Mouse (Mus musculus) MEL (cell line): Measurements from ENCODE around the gene Tenm3. TPM values are rescaled to one million over a fixed set of nuclear protein-coding genes. Genes with fewer than 3 reads are reported as not detected.

Experiments
- DNase-seq: peaks from one replicate; pipeline ENCODE4 v3.0.0; 2011; ENCODE audit warnings: low read depth, low spot score
- H3K27ac ChIP-seq: 2 replicates; pipeline ENCODE4 v1.5.1; 2012; ENCODE audit warnings: low read depth, mild to moderate bottlenecking, control low read depth, low read length, moderate library complexity; ENCODE audit not compliant: control insufficient read depth
- H3K27me3 ChIP-seq, 2 experiments: fragments of 150-350 bp in 1 of 2; sonication (generic) in 1 of 2; 2 replicates each; pipeline ENCODE4 v1.6.1; 2012; ENCODE audit warnings: low read length in 2 of 2, mild to moderate bottlenecking in 2 of 2, improper control_type of control experiment in 1 of 2, moderate library complexity in 1 of 2; ENCODE audit not compliant: insufficient read depth in 2 of 2, control insufficient read depth in 1 of 2
- H3K36me3 ChIP-seq, 2 experiments: 2 replicates each; pipeline ENCODE4 v1.6.1; 2012 to 2014; ENCODE audit warnings: low read length in 2 of 2, improper control_type of control experiment in 1 of 2, inconsistent platforms in 1 of 2, mild to moderate bottlenecking in 1 of 2; ENCODE audit not compliant: insufficient read depth in 2 of 2, control insufficient read depth in 1 of 2
- H3K4me1 ChIP-seq, 2 experiments: fragments of 150-350 bp in 1 of 2; sonication (generic) in 1 of 2; 2 replicates each; pipeline ENCODE4 v1.6.1; 2012; ENCODE audit warnings: low read length in 2 of 2, improper control_type of control experiment in 1 of 2, mild to moderate bottlenecking in 1 of 2; ENCODE audit not compliant: insufficient read depth in 2 of 2, control insufficient read depth in 1 of 2
- H3K4me3 ChIP-seq, 2 experiments: fragments of 150-350 bp in 1 of 2; sonication (generic) in 1 of 2; 2 replicates each; pipeline ENCODE4 v1.5.1; 2012; ENCODE audit warnings: low read depth in 2 of 2, low read length in 2 of 2, mild to moderate bottlenecking in 2 of 2, moderate library complexity in 2 of 2, control low read depth in 1 of 2, improper control_type of control experiment in 1 of 2; ENCODE audit not compliant: control insufficient read depth in 1 of 2, insufficient read depth in 1 of 2
- H3K79me2 ChIP-seq: 2 replicates; pipeline ENCODE4 v1.6.1; 2012; ENCODE audit warnings: mild to moderate bottlenecking, low read length, moderate library complexity; ENCODE audit not compliant: control insufficient read depth, poor library complexity, insufficient read depth
- H3K9ac ChIP-seq: 2 replicates; pipeline ENCODE4 v1.6.1; 2012; ENCODE audit warnings: low read depth, mild to moderate bottlenecking, control low read depth, low read length, moderate library complexity; ENCODE audit not compliant: control insufficient read depth, poor library complexity, severe bottlenecking
- H3K9me3 ChIP-seq: fragments of 150-350 bp; sonication (generic); replicated peaks from 2 replicates; pipeline ENCODE4 v1.6.1; 2012; ENCODE audit warnings: mild to moderate bottlenecking, low read length, improper control_type of control experiment, moderate library complexity; ENCODE audit not compliant: insufficient read depth
- BHLHE40 ChIP-seq: IDR thresholded peaks from 2 replicates; pipeline ENCODE4 v1.6.1; 2012; ENCODE audit warnings: low read depth, mild to moderate bottlenecking, inconsistent platforms, low read length, improper control_type of control experiment, borderline replicate concordance
- CHD1 ChIP-seq: IDR thresholded peaks from 2 replicates; pipeline ENCODE4 v1.6.1; 2012; ENCODE audit warnings: low read depth, mild to moderate bottlenecking, inconsistent platforms, low read length, improper control_type of control experiment
- CHD2 ChIP-seq: IDR thresholded peaks from 2 replicates; pipeline ENCODE4 v1.6.1; 2011; ENCODE audit warnings: low read length, improper control_type of control experiment
- CTCF ChIP-seq, 3 experiments: IDR thresholded peaks in 2 of 3; conservative IDR thresholded peaks in 1 of 3; 2 replicates each; pipeline ENCODE4 v1.5.1; 2011 to 2012; ENCODE audit warnings: low read length in 3 of 3, low read depth in 2 of 3, mild to moderate bottlenecking in 2 of 3, improper control_type of control experiment in 1 of 3, inconsistent platforms in 1 of 3, mixed read lengths in 1 of 3, moderate library complexity in 1 of 3; ENCODE audit not compliant: control insufficient read depth in 1 of 3, insufficient read depth in 1 of 3, poor library complexity in 1 of 3, severe bottlenecking in 1 of 3
- ELF1 ChIP-seq: IDR thresholded peaks from 2 replicates; pipeline ENCODE4 v1.6.1; 2014; ENCODE audit warnings: low read depth, mild to moderate bottlenecking, inconsistent platforms, low read length, improper control_type of control experiment, moderate library complexity
- ETS1 ChIP-seq: IDR thresholded peaks from 2 replicates; pipeline ENCODE4 v1.6.1; 2012; ENCODE audit warnings: low read depth, mild to moderate bottlenecking, inconsistent platforms, low read length, improper control_type of control experiment, moderate library complexity
- GABPA ChIP-seq: IDR thresholded peaks from 2 replicates; pipeline ENCODE4 v1.6.1; 2012; ENCODE audit warnings: low read depth, mild to moderate bottlenecking, inconsistent platforms, low read length, improper control_type of control experiment, moderate library complexity
- GATA1 ChIP-seq: IDR thresholded peaks from 2 replicates; pipeline ENCODE4 v1.6.1; 2011; ENCODE audit warnings: low read depth, low read length, improper control_type of control experiment
- HCFC1 ChIP-seq: IDR thresholded peaks from 2 replicates; pipeline ENCODE4 v1.6.1; 2012; ENCODE audit warnings: low read depth, mild to moderate bottlenecking, inconsistent platforms, low read length, improper control_type of control experiment, moderate library complexity
- KAT2A ChIP-seq: conservative IDR thresholded peaks from 2 replicates; pipeline ENCODE4 v1.6.1; 2012; ENCODE audit warnings: low read depth, low read length, improper control_type of control experiment, inconsistent platforms
- MAFK ChIP-seq: IDR thresholded peaks from 2 replicates; pipeline ENCODE4 v1.6.1; 2011; ENCODE audit warnings: low read depth, mild to moderate bottlenecking, low read length, improper control_type of control experiment, borderline replicate concordance
- MAX ChIP-seq: IDR thresholded peaks from 2 replicates; pipeline ENCODE4 v1.6.1; 2011; ENCODE audit warnings: low read length, improper control_type of control experiment
- MYB ChIP-seq: IDR thresholded peaks from 2 replicates; pipeline ENCODE4 v1.6.1; 2011; ENCODE audit warnings: mild to moderate bottlenecking, low read depth, low read length, improper control_type of control experiment
- MYC ChIP-seq: IDR thresholded peaks from 2 replicates; pipeline ENCODE4 v1.6.1; 2011; ENCODE audit warnings: low read depth, mild to moderate bottlenecking, low read length, improper control_type of control experiment, moderate library complexity
- NELFE ChIP-seq: IDR thresholded peaks from 2 replicates; pipeline ENCODE4 v1.6.1; 2011; ENCODE audit warnings: low read depth, low read length, improper control_type of control experiment
- POLR2A ChIP-seq, 2 experiments: IDR thresholded peaks; 2 replicates each; pipeline ENCODE4 v1.6.1; 2011 to 2012; ENCODE audit warnings: low read length in 2 of 2, mild to moderate bottlenecking in 2 of 2, control low read depth in 1 of 2, improper control_type of control experiment in 1 of 2, low read depth in 1 of 2, moderate library complexity in 1 of 2; ENCODE audit not compliant: control insufficient read depth in 1 of 2, insufficient read depth in 1 of 2, poor library complexity in 1 of 2
- SMC3 ChIP-seq: IDR thresholded peaks from 2 replicates; pipeline ENCODE4 v1.6.1; 2011; ENCODE audit warnings: low read depth, low read length, improper control_type of control experiment
- USF2 ChIP-seq, 2 experiments: IDR thresholded peaks; 2 replicates each; pipeline ENCODE4 v1.6.1; 2011 to 2012; ENCODE audit warnings: improper control_type of control experiment in 2 of 2, low read length in 2 of 2, borderline replicate concordance in 1 of 2, inconsistent platforms in 1 of 2, low read depth in 1 of 2, mild to moderate bottlenecking in 1 of 2; ENCODE audit not compliant: insufficient read depth in 1 of 2
- ZC3H11A ChIP-seq: IDR thresholded peaks from 2 replicates; pipeline ENCODE4 v1.6.1; 2012; ENCODE audit warnings: low read depth, mild to moderate bottlenecking, inconsistent platforms, low read length, improper control_type of control experiment
- ZMIZ1 ChIP-seq: IDR thresholded peaks from 2 replicates; pipeline ENCODE4 v1.6.1; 2012; ENCODE audit warnings: low read depth, mild to moderate bottlenecking, inconsistent platforms, low read length, improper control_type of control experiment, moderate library complexity
- polyA plus RNA-seq, 2 experiments: library from polyadenylated mRNA; stranded (reverse) in 1 of 2; unstranded in 1 of 2; fragments of >175 nt in 1 of 2; fragments of >200 nt in 1 of 2; gene quantifications; 2 replicates each; pipeline versions ENCODE4 v1.2.1 to v1.2.4; 2012; ENCODE audit warnings: low replicate concordance in 2 of 2, low read depth in 1 of 2; ENCODE audit not compliant: insufficient read length in 2 of 2, insufficient read depth in 1 of 2, missing spikeins in 1 of 2
- total RNA-seq: library from RNA; depleted of rRNA; stranded (reverse); fragments of 300-350 nt; gene quantifications from 2 replicates; pipeline ENCODE4 v1.2.3, GENCODE M21; 2012

Tenm3 gene
- total and polyA plus RNA-seq, 3 experiments = not detected

- H3K27ac ChIP-seq = no peak overlapping the region
- H3K36me3 ChIP-seq = no peaks in the 10 kb centered on the region
- no peaks in the 10 kb centered on the region for H3K27me3 ChIP-seq
- H3K79me2 ChIP-seq = no peaks in the 10 kb centered on the region
- H3K9ac ChIP-seq = no peak overlapping the region
- DNase-seq = no peak
- H3K4me3 ChIP-seq = no peak overlapping the region
- no peaks in the 10 kb centered on the region for H3K9me3 ChIP-seq
- H3K4me1 ChIP-seq = no peaks in the 10 kb centered on the region
- TF ChIP-seq ETS1 (no peak), NELFE (no peak), MAFK (no peak), KAT2A (no peak), ZC3H11A (no peak), MYB (no peak), CHD2 (no peak), MYC (no peak), POLR2A (IDR thresholded peaks at IDR 0.05; ENCODE audit: control insufficient read depth in 1 of 2, insufficient read depth in 1 of 2, low read depth in 1 of 2, low read length in 2 of 2, poor library complexity in 1 of 2) (no peak), HCFC1 (no peak), USF2 (IDR thresholded peaks at IDR 0.05; ENCODE audit: borderline replicate concordance in 1 of 2, insufficient read depth in 1 of 2, low read depth in 1 of 2, low read length in 2 of 2) (no peak), ZMIZ1 (no peak), SMC3 (no peak), GATA1 (no peak), ELF1 (no peak), CTCF (IDR thresholded peaks at IDR 0.05 in 2 of 3, conservative IDR thresholded peaks at IDR 0.05 in 1 of 3; ENCODE audit: control insufficient read depth in 1 of 3, insufficient read depth in 1 of 3, low read depth in 2 of 3, low read length in 3 of 3, poor library complexity in 1 of 3, severe bottlenecking in 1 of 3) (no peak), BHLHE40 (no peak), GABPA (no peak)
These were observed 312.0 kb downstream of the Tenm3 start for GRCm38 (mm10) chr8:48531795-48532194.

GRCm38 (mm10) chr8:48530916-48531570 is 312.7 kb downstream of the Tenm3 start:
- Histone ChIP-seq H3K9me3 (no peaks in the 10 kb centered on the region), H3K36me3 (no peaks in the 10 kb centered on the region), H3K4me1 (no peaks in the 10 kb centered on the region), H3K27me3 (no peaks in the 10 kb centered on the region), H3K27ac (no peak overlapping the region), H3K79me2 (no peaks in the 10 kb centered on the region), H3K4me3 (no peak overlapping the region), H3K9ac (no peak overlapping the region)
- no peak for TF ChIP-seq CHD1
- no peak for TF ChIP-seq MAX
- TF ChIP-seq GABPA = no peak
- no peak for DNase-seq
